Mouse (Mus musculus) forebrain, embryonic 16.5 days (tissue): ENCODE data around the gene Fntb. TPM values are rescaled to one million over a fixed set of nuclear protein-coding genes. Genes with fewer than 3 reads are reported as not detected.

ENCODE experiments used
- ATAC-seq: fragments of 200-750 bp; cut with Nextera tagmentation; 2 replicates; pipeline ENCODE4 v1.8.0; 2017; ENCODE audit warnings: mild to moderate bottlenecking, moderate library complexity
- H3K27ac ChIP-seq: fragments of 300-500 bp; sonication (generic); 2 replicates; pipeline ENCODE4 v1.5.1; 2014; ENCODE audit warnings: low read length, control low read depth
- H3K27me3 ChIP-seq: fragments of 300-500 bp; sonication (generic); replicated peaks from 2 replicates; pipeline ENCODE4 v1.6.1; 2014; ENCODE audit warnings: low read length; ENCODE audit not compliant: control insufficient read depth, insufficient read depth
- H3K36me3 ChIP-seq: fragments of 300-500 bp; sonication (generic); 2 replicates; pipeline ENCODE4 v1.6.1; 2014; ENCODE audit not compliant: control insufficient read depth, insufficient read depth
- H3K4me1 ChIP-seq: fragments of 300-500 bp; sonication (generic); replicated peaks from 2 replicates; pipeline ENCODE4 v1.6.1; 2014; ENCODE audit warnings: low read length; ENCODE audit not compliant: control insufficient read depth, insufficient read depth
- H3K4me2 ChIP-seq: fragments of 300-500 bp; sonication (generic); 2 replicates; pipeline ENCODE4 v1.6.1; 2014; ENCODE audit warnings: mild to moderate bottlenecking, low read length, control low read depth
- H3K4me3 ChIP-seq: fragments of 300-500 bp; sonication (generic); replicated peaks from 2 replicates; pipeline ENCODE4 v1.5.1; 2014; ENCODE audit warnings: mild to moderate bottlenecking, low read length, control low read depth
- H3K9ac ChIP-seq: fragments of 300-500 bp; sonication (generic); replicated peaks from 2 replicates; pipeline ENCODE4 v1.6.1; 2014; ENCODE audit warnings: low read depth, low read length, control low read depth
- H3K9me3 ChIP-seq: fragments of 300-500 bp; sonication (generic); 2 replicates; pipeline ENCODE4 v1.6.1; 2016; ENCODE audit warnings: low read length; ENCODE audit not compliant: control insufficient read depth
- WGBS: fragments of 180-500 bp; shearing (Covaris S2); extraction: QIAGEN DNeasy Blood & Tissue Kit; methylation state at CpG from one replicate; pipeline ENCODE4 v1.1.7; 2014; 5-methylcytosine and 5-hydroxymethylcytosine counted together
- polyA plus RNA-seq: library from polyadenylated mRNA; unstranded; fragments of >200 nt; fragmentation: Nextera tagmentation; extraction: Ambion mirVana; gene quantifications from 2 replicates; pipeline ENCODE4 v1.2.1, GENCODE M21; 2015

The Fntb gene
- polyA plus RNA-seq, 1 experiment from 2014 or later = 38.0 TPM

DNA sequence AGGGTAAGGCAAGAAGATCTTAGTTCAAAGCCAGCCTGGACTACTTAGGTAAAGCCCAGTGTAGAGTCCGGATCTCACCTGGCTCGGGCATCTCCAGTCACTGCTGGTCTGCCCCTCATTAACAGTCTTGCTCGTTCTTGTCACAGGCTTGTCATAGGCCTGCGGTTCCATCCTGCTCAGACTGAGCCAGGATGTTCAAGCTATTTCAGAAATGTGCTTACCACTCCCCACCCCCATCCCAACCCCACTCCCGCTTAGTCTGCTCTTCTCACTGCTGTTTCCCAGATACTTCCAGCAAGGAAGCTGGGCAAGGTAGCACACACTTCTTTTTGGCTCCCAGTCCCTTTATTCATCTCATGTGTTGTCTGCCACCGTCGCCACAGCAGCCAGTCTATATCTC is 104.2 kb downstream of the Fntb start:
- Histone ChIP-seq H3K27ac (no peak overlapping the region), H3K9ac (no peak overlapping the region), H3K9me3 (no peaks in the 10 kb centered on the region), H3K4me3 (no peak overlapping the region), H3K36me3 (peaks cover 2% of the 10 kb centered on the region; the same call in 1 of the 2 replicates), H3K27me3 (no peaks in the 10 kb centered on the region), H3K4me2 (no peak overlapping the region), H3K4me1 (no peaks in the 10 kb centered on the region)
- ATAC-seq = no peak
- WGBS = 84% methylated on average over 7 of the region's 7 CpGs

DNA sequence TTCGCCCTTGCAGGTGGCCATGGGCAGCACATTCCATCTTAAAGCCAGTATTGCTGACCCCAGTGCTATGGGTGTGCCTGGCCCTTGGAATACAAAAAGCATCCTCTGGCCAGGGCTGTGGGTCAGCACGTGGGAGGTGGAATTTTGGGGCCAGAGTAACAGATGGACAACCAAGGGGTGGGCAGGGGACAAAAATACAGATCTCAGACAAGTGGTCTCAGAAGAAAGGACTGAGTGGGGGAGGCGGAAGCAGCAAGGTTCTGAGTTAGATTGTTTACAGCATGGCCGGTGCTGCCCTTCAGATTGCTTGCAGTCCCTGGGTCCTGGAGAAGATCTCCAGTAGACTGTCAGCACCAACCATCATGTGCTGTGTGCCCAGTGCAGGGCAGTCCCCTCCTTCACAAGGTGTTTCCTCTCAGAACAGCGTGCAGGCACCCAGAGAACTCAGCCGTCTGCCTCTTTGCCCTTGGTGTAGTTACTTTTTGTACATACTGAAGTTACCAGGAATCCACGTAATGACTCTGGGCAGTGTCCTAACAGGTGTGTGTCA is 107.5 kb downstream of the Fntb start:
- Histone ChIP-seq H3K4me1 (no peaks in the 10 kb centered on the region), H3K36me3 (peaks cover 2% of the 10 kb centered on the region; the same call in 1 of the 2 replicates), H3K4me2 (no peak overlapping the region), H3K27ac (no peak overlapping the region), H3K9ac (no peak overlapping the region), H3K9me3 (no peaks in the 10 kb centered on the region), H3K4me3 (no peak overlapping the region), H3K27me3 (no peaks in the 10 kb centered on the region)
- WGBS = 89% methylated on average over 7 of the region's 7 CpGs
- no peak for ATAC-seq

DNA sequence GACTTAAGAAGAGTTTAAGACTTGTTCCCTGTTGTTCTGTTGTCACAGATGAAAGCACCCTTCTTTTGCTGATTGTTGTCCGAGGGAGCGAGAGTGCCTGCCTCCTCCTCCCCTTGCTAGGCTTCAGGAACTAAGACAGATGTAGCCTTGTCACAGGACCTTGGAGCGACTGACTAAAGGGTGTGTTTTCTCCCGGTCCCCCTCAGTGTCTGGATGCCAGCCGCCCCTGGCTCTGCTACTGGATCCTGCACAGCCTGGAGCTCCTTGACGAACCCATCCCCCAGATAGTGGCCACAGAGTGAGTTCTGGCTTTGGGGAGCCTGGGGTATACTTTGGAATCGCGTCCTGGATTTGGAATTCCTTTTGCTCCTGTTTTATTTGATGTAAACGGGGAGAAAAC is 109.4 kb downstream of the Fntb start:
- no peak for ATAC-seq
- Histone ChIP-seq H3K9ac (no peak overlapping the region), H3K9me3 (no peaks in the 10 kb centered on the region), H3K36me3 (peaks cover 2% of the 10 kb centered on the region; the same call in 1 of the 2 replicates), H3K27ac (no peak overlapping the region), H3K4me1 (no peaks in the 10 kb centered on the region), H3K27me3 (no peaks in the 10 kb centered on the region), H3K4me2 (no peak overlapping the region), H3K4me3 (no peak overlapping the region)
- WGBS = 46% methylated on average over 9 of the region's 9 CpGs

DNA sequence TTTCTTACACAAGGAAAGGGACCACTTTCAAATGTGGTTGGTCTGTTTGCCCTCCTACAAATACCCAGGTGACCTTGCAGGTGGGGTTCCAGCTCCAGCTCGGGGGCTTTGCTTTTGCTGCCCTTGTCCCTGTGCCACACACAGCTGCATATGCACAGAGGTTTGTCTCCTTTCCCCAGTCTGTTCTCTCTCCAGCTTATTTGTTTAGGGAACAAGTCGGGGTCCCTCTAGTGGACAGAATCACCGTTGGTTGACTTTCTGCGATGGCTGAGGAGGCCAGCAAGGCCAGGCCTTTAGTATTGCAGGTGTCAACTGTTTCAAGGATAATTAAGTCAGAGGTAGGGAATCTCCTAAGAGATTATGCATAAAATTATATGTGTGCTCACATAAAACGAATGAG is 113.9 kb downstream of the Fntb start:
- no peak; the same call in 1 of the 2 replicates for ATAC-seq

DNA sequence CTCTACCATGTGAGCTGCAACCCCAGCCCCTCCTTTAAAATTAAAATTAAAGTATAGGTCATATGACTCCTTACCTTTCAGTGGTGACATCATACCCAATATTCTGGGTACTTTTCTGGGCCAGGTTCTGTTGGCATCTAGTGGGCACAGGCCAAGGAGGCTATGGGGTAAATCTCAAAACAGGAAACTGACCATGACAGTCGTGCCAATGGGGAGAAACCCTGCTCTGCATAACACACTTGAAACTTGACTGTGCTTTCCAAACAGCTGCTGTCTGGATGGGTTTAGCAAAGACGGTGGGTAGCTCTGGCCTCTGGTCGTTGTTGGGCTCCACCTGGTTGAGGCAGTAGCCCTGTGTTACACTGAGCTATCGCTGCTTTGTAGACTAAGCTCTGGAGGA is 114.7 kb downstream of the Fntb start:
- ATAC-seq = no peak
- 85% methylated on average over 4 of the region's 4 CpGs for WGBS
- H3K27me3 ChIP-seq = no peaks in the 10 kb centered on the region

More for the DNA sequence above, 113.9 kb downstream of the Fntb start:
- Histone ChIP-seq H3K9me3 (no peaks in the 10 kb centered on the region), H3K4me3 (no peak overlapping the region), H3K4me2 (no peak overlapping the region), H3K4me1 (no peaks in the 10 kb centered on the region), H3K36me3 (peaks cover 2% of the 10 kb centered on the region; the same call in 1 of the 2 replicates), H3K9ac (no peak overlapping the region), H3K27me3 (no peaks in the 10 kb centered on the region), H3K27ac (no peak overlapping the region)
- WGBS = 8% methylated on average over 5 of the region's 5 CpGs

DNA sequence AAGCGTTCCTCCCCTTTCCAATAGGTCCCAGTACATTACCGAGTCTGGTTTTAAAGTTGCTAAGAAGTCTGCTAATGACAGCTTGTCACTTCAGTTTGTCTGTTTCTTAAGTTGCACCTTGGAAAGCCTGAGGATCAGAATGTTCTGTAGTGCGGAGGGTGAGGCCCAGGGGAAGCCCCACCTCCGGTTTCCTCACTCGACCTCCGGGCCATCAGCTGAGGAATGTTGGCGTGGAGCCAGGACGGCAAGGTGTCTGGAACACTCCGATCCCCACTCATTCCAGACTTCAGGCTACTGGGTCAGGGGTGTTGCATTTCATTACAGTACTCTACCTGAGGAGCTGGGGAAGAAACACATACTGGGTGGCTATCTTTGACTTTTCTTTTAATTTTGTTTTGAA is 118.4 kb downstream of the Fntb start:
- no peak overlapping the region for H3K4me2 ChIP-seq
- 77% methylated on average over 9 of the region's 9 CpGs for WGBS
- no peak overlapping the region for H3K27ac ChIP-seq
- ATAC-seq = no peak
- no peak overlapping the region for H3K9ac ChIP-seq
- H3K36me3 ChIP-seq = peaks cover 4% of the 10 kb centered on the region; the same call in 1 of the 2 replicates
- no peak overlapping the region for H3K4me3 ChIP-seq
- H3K27me3 ChIP-seq = no peaks in the 10 kb centered on the region
- no peaks in the 10 kb centered on the region for H3K9me3 ChIP-seq
- H3K4me1 ChIP-seq = no peaks in the 10 kb centered on the region

More for the DNA sequence above, 114.7 kb downstream of the Fntb start:
- H3K9me3 ChIP-seq = no peaks in the 10 kb centered on the region
- no peaks in the 10 kb centered on the region for H3K36me3 ChIP-seq
- H3K27ac ChIP-seq = no peak overlapping the region
- no peak overlapping the region for H3K4me3 ChIP-seq
- no peak overlapping the region for H3K9ac ChIP-seq
- no peaks in the 10 kb centered on the region for H3K4me1 ChIP-seq
- H3K4me2 ChIP-seq = no peak overlapping the region

DNA sequence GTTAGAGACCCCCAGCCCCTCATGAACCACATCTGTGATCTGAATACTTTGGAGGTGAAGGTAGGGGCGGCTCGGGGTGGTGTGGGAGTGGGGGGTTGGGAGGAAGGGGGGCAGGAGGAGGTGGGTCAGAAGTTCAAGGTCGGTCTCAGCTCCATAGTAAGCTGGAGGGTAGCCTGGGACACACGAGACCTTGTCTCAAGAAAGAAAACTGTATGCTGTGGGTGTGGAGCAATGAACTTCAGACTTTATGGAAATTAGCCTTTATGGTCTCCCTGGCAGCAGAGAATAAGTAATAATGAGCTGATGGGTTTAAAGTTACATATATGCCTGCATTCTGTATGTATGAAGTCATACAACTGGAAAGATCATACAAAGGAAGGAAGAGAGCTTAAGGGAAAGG is 119.7 kb downstream of the Fntb start:
- H3K9me3 ChIP-seq = no peaks in the 10 kb centered on the region
- no peak overlapping the region for H3K27ac ChIP-seq
- no peaks in the 10 kb centered on the region for H3K4me1 ChIP-seq
- no peak overlapping the region for H3K4me3 ChIP-seq
- H3K27me3 ChIP-seq = no peaks in the 10 kb centered on the region
- no peak overlapping the region for H3K9ac ChIP-seq
- 95% methylated on average over 4 of the region's 4 CpGs for WGBS
- no peak for ATAC-seq
- peaks cover 4% of the 10 kb centered on the region; the same call in 1 of the 2 replicates for H3K36me3 ChIP-seq
- H3K4me2 ChIP-seq = no peak overlapping the region

DNA sequence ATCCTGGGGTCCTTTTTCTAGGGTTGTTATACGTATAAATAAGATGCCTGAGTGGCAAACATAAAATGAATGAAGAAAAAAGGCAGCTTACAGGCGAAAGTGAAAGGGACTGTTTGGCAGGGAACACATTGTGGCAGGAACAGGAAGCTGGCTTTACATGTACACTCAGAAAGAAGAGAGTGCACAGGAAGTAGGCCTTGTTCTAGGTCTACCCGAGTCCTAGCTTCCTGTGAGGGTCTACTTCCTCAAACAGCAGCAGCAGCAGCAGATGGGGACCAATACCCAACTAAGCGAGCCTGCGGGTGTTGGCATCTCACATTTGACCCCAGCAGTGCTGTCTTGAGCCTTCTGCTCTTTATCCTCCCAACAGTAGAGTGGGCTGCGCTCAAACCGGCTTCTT is 121.4 kb downstream of the Fntb start:
- 83% methylated on average over 7 of the region's 7 CpGs for WGBS
- no peak overlapping the region for H3K9ac ChIP-seq
- ATAC-seq = no peak

DNA sequence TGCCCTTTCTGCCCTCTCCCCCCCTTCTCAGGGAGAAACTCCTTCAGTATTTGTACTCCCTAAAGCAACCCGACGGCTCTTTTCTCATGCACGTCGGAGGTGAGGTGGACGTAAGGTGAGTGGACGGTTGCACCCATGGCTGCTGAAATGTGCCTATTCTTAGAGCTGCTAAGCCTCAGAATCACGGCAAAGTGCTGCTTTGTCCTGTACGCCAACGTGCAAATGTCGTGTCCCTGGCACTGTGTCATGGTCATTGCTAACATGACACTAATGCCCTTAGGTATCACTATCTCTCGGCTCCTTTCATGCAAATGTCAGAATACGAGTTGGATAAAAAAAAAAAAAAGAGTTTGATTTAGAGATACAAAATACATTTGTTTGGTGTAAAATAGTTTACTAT is 122.6 kb downstream of the Fntb start:
- H3K4me2 ChIP-seq = no peak overlapping the region
- WGBS = 94% methylated on average over 12 of the region's 12 CpGs
- H3K27ac ChIP-seq = no peak overlapping the region
- H3K36me3 ChIP-seq = peaks cover 7% of the 10 kb centered on the region
- H3K9ac ChIP-seq = no peak overlapping the region
- no peaks in the 10 kb centered on the region for H3K27me3 ChIP-seq
- no peak overlapping the region for H3K4me3 ChIP-seq
- no peak for ATAC-seq
- no peaks in the 10 kb centered on the region for H3K9me3 ChIP-seq
- no peaks in the 10 kb centered on the region for H3K4me1 ChIP-seq

More for the DNA sequence above, 121.4 kb downstream of the Fntb start:
- no peak overlapping the region for H3K4me3 ChIP-seq
- H3K4me1 ChIP-seq = no peaks in the 10 kb centered on the region
- no peaks in the 10 kb centered on the region for H3K27me3 ChIP-seq
- no peak overlapping the region for H3K4me2 ChIP-seq
- no peaks in the 10 kb centered on the region for H3K9me3 ChIP-seq
- no peak overlapping the region for H3K27ac ChIP-seq
- peaks cover 7% of the 10 kb centered on the region for H3K36me3 ChIP-seq
